Mouse (Mus musculus): ENCODE measurements around the gene Ntn1.

Gene Ntn1

GRCm38 (mm10) chr11:68264276-68264675 is 136.3 kb downstream of the Ntn1 start:
- no peak for DNase-seq (ENCODE audit: low spot score in 2 of 2)

- DNase-seq (ENCODE audit: low spot score in 2 of 2): no peak
These were observed 137.5 kb downstream of the Ntn1 start for GRCm38 (mm10) chr11:68263100-68263499.

DNA sequence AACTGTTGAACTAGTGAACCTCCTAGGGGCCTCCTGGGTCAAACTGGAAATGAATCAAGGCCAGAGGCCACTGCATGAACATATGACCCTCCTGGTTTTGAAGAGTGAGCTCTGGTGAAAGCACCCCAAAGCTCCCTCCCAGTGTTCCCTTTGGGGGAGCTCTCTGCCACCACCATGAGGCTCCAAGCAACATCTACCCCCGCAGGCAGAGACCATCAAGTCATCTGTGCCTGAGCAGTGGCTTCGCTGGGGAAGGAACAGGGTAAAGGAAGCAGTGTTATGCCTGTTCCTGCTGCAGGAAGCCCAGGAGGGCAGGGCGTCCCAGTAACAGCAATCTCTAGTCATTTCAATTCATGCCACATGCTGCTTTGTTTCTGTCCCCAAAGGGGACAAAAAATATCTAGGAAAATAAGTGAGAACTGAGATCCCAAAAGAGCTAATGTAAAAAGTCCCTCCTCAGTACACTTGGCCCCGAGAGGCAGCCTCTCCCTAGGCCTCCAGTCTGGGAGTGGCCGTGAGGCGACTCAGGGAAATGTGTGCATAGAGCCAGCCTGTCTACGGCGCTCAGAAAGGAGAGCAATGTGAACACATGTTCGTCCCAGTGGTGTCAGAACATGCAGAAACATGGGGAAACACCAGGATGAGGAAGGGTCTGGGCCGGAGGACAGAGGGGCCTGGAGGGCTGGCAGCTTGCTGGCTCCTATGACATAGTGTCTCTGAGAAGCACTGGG is 139.3 kb downstream of the Ntn1 start:
- DNase-seq (ENCODE audit: low spot score in 2 of 2): no peak

GRCm38 (mm10) chr11:68260399-68260798 is 140.2 kb downstream of the Ntn1 start:
- no peak for DNase-seq (ENCODE audit: low spot score in 2 of 2)

DNA sequence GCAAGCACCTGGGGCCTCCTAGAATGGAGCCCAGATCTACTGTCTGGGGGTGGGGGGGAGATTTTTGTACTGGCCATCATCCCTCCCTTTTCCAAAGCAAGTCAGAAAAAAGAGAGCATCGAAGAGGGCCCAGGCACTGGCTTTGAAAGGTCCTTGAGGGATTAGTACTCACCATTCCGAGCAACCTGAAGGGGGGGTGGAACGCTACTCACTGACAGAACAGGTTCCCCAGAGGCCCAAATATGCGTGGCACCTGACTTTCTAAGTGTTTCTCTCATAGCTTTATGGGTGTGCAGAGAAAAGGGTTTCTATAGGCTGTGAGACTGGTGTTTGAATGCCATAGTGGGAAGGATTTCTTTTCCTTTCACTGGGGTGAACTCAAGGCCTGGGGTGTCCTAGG is 142.1 kb downstream of the Ntn1 start:
- no peak for DNase-seq (ENCODE audit: low spot score in 2 of 2)

DNA sequence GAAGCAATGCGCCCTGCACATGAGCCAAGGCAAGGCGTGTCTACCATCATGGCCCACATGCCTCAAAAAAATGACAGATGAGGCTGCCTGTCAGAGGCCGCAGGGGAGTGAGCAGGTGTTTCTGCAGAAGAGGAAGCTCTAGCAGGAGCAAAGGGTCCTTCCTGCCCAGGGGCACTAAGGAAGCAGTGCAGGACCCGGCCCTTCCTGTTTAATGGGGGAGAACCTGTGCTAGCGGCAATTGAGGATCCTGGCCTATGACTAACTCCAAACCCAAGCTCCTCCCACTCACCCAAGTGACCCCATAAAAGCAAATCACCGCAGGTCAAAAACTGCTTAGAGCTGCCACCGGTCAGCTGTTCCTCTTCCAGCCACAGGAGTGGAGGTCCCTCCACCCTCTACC is 147.1 kb downstream of the Ntn1 start:
- no peak for DNase-seq (ENCODE audit: low spot score in 2 of 2)

DNA sequence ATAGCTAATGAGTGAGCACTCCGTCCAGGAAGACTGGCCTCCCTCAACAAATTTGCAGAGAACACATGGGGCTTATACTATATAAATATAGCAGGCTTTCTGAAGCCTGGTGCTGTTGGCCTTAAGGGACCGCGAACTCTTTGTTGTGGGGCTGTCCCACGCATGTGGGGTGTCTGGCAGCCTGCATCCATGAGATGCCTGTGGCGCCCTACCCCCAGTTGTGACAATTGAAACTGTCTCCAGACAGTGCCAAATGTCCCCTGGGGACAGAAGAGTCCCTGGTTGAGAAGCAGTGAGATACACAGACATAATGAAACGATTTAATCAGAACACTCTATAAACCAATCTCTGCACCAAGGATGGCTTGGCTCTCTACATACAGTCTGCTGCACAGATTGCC is 150.5 kb downstream of the Ntn1 start:
- no peak for DNase-seq (ENCODE audit: low spot score in 2 of 2)

GRCm38 (mm10) chr11:68247897-68248296 is 152.7 kb downstream of the Ntn1 start:
- DNase-seq (ENCODE audit: low spot score in 2 of 2): no peak

GRCm38 (mm10) chr11:68244992-68245261 is 155.7 kb downstream of the Ntn1 start:
- DNase-seq (ENCODE audit: low spot score in 2 of 2): no peak

DNA sequence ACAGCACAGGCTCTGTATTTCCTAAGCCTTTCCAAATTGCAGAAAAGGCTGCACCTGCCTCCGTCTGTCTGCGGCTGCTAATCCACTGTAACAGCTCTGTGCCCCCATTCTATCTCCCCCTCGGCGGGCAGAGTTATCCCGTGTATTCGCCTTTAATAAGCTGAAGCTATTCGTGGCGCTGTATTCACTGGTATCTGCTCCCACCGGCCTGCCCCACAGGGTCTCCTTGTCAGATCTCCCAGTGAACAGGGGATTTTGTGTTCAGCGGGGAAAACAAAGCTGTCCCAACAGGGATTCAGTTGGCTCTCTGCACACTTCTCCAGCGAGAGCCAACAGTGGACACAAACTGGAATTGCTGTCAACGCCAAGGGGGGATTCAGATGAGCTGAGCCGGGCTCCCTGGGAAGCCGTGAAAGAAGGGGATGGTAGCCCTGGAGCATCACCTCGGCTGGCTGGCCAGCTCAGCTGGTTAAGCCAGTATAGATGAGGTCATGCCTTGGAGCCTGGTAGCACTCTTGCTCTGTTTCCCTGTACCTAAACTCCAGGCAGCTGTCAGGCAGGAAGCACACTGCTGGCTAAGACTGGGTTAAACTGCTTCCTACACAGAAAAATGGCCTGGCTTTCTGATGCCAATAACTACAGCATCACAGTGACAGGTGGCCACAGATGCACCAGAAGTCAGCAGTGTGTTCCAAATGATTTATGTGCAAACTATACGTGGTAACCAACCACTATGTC is 156.2 kb downstream of the Ntn1 start:
- DNase-seq (ENCODE audit: low spot score in 2 of 2): peak; percentile 34 to 38

DNA sequence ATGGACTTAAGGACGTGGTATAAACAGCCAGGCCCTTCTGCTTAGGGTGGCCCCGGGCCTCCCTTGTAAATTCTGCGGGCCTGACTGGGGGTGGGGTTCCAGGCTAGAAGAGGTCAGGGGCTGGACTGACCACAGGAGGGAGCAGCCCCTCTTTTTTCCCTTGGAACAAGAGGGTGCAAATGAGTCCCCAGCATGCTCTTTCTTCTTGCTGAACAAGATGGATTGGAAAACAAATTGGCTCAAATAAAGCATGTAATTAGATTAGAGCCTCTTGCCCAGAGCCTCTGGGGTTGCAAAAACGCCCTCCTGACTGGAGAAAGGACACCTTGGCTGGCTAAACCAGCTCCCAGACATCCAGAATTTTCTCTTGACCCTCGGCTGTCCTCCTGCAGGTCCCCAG is 160.9 kb downstream of the Ntn1 start:
- no peak for DNase-seq (ENCODE audit: low spot score in 2 of 2)

DNA sequence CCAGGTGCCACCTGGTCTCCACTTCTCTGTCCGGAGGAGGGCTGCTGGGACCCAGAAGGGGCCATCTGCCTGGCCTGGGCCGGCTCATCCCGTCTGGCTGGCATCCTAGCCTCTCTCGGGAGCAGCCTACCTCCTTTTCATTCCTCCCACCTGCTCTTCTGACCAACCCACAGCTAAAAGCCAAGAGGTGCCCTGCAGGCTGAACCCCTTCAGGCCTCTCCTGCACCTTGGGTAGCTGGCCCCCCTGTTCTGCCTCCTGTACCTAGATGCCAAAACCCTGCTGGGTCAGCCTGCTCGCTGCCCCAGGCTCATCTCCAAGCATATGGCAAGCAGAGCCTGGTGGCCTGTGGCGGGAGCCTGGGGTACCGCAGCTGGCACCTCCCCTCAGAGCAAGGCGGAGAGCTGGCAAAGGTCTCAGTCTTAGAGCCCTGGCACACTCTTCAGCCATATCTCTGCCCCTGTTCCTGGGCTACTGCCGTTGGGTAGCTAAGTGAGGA is 167.1 kb downstream of the Ntn1 start:
- no peak for DNase-seq (ENCODE audit: low spot score in 2 of 2)

DNA sequence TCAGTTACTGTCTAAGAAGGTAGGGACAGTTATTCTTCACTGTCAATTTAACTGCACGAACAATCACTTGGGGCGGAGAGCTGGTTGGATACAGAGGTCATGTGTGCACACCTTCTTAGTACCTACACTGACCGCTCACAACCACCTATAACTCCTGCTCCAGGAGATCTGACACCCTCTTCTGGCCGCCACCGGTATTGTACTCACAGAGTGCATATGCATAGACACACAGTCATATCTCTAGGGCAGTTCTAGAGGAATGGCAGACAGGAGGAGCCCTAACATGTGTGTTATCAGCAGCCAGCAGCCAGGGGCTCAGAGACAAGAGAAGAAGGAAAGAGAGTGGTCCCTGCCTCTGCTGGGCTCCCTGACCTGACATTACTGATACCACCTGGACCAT is 169.1 kb downstream of the Ntn1 start:
- no peak for DNase-seq (ENCODE audit: low spot score in 2 of 2)

- DNase-seq (ENCODE audit: low spot score in 2 of 2): no peak
These were observed 171.5 kb downstream of the Ntn1 start for GRCm38 (mm10) chr11:68228941-68229665.

DNA sequence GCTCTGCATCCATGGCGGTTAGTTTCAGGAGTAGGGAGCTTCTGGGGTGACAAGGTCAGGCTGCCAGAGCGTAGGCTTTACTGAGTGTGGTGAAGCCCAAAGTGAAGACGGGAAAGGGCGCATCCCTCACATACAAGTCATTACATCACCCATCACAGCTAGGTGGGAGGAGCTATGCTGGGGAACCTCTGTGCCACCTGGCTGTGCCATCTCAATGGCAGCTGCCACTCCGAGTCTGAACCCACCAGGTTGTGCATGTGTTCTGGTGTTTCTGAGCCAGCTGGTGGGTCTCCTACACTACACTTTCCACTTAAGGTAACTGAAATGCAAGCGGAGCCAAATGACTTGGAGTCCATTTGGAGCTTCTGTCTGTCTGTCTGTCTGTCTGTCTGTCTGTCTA is 172.8 kb downstream of the Ntn1 start:
- DNase-seq (ENCODE audit: low spot score in 2 of 2): no peak

DNA sequence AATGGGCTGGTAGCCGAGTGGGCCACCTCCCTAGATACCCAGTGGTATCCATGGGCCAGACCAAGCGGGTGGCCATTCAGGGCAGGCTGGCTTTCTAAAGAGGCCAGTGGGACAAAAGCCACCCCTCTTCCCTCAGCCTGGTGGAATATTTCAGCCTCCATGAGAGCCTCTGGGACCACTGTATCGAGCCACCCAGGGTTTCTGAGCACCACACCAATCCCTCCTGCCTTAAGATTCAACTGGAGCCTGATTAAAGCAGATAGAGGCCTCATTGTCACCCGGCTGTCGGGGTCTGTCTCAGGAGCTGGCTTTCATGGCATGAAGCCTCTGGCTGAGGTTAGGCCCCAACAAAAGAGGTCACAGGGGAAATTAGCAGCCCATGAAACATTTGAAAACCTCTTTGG is 174.0 kb downstream of the Ntn1 start:
- no peak for DNase-seq (ENCODE audit: low spot score in 2 of 2)

DNA sequence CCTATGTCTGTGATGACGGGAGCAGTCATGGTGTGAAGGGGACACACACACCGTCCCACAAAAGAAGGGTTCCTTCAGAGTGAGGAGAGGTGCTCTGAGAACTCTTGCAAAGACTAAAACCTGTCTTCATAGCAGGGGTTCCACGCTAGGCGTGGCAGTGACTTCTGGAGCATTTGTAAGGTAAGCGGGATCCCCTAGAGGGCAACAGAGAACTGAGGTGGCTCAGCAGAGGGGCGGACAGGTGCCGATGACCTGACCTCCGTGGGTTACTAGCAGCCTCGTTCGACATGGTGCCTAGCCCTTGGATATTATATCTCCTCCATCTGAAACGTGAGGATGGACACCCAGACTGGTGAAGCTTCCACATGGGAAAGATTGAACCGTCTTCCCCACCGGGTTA is 177.5 kb downstream of the Ntn1 start:
- no peak for DNase-seq (ENCODE audit: low spot score in 2 of 2)

DNA sequence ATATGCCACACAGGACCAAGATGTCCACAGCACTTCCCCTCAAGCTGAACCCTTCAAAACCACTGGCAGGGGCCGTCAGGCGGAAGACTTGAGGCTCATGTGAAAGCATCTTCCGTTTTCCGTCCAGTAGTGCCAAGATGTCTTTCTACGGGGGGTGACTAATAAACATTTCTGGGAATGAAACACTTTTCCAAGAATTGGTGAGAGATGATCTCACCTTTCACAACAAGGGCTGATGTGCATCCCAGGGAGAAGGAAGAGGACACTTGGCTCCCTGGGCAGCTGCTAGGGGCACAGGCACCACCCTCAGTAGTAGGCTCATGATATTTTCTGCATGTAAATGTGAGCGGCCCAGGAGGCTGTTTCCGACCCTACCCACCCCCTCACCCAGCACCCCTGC is 178.4 kb downstream of the Ntn1 start:
- DNase-seq (ENCODE audit: low spot score in 2 of 2): no peak

GRCm38 (mm10) chr11:68220733-68221132 is 179.9 kb downstream of the Ntn1 start:
- no peak for DNase-seq (ENCODE audit: low spot score in 2 of 2)

DNA sequence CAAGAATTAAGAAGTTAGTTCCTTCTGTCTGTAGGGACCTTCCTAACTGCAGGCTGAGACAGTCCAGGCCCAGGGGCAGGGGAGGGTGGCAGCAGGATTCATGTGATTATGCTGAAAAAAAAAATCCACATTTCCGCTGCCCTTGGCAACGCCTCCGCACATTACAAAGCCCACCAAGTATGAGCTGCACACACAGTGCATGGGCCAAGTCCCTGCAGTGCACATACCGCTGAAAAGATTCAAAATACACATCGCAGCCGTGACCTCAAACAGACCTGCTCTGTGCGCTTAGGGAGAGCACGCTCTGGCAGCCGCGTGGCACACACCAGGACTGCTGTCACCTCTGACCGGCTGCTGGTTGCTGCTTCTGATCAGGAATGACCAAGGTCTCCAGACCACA is 184.6 kb downstream of the Ntn1 start:
- no peak for DNase-seq (ENCODE audit: low spot score in 2 of 2)

- DNase-seq (ENCODE audit: low spot score in 2 of 2): peak; percentile 55 to 73
These were observed 185.3 kb downstream of the Ntn1 start for GRCm38 (mm10) chr11:68215206-68215912.

- DNase-seq (ENCODE audit: low spot score in 2 of 2): no peak
These were observed 186.0 kb downstream of the Ntn1 start for GRCm38 (mm10) chr11:68214496-68215205.
